10 mouse cellular contexts compared by ENCODE assay signal in the genomic region with DNA sequence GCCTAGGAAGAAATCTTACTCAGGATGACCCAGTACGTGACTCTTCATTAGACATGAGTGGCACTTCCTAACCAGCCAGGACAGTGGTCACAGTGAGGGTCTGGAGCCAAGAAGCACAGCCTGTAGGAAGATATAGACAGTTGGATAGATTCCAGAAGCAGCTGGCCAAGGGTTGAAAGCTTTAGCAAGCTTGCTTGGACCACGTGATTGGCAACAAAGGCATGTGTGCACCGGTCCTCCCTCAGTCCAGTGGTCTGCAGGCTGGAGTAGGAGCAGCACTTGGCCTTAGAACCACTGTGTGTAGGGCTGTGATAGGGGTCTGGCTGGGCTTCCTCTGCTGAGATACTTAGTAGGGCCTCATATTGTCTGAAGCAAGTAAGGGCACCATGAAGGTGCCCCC.
DNase-seq lines count a peak whose midpoint lies in the region; ATAC-seq lines count a peak whose summit lies in the region.
"Had no signal": no experiment of that assay in that cellular context is flagged by ENCODE, and none has a peak within 500 bp of the region (broad histone marks: within the 10 kb centered on the region; RNA-seq: fewer than 3 reads in every experiment).

No protein-coding gene starts in this region.

- WGBS in heart, embryonic 15.5 days: 26% methylated on average over 3 of the region's 3 CpGs
- WGBS in heart, embryonic 11.5 days (ENCODE audit: insufficient replicate concordance): 44% methylated on average over 3 of the region's 3 CpGs
- WGBS in midbrain, embryonic 13.5 days: 71% methylated on average over 3 of the region's 3 CpGs
- WGBS in midbrain, embryonic 15.5 days: 64% methylated on average over 3 of the region's 3 CpGs
- 72% methylated on average over 3 of the region's 3 CpGs for WGBS in embryonic facial prominence, embryonic 11.5 days

- no peak overlapping the region for H3K4me2 ChIP-seq in heart, embryonic 15.5 days
- no peak overlapping the region for H3K4me2 ChIP-seq in heart, embryonic 11.5 days
- H3K4me2 ChIP-seq in midbrain, embryonic 13.5 days (replicated peaks): no peak overlapping the region
- no peak overlapping the region for H3K4me2 ChIP-seq in midbrain, embryonic 15.5 days
- H3K4me2 ChIP-seq in embryonic facial prominence, embryonic 11.5 days (ENCODE audit: low read depth, low read length): no peak overlapping the region
- H3K4me2 ChIP-seq: midbrain, embryonic 12.5 days had no signal

- no peaks in the 10 kb centered on the region for H3K36me3 ChIP-seq in heart, embryonic 15.5 days
- no peaks in the 10 kb centered on the region for H3K36me3 ChIP-seq in heart, embryonic 11.5 days (ENCODE audit: control insufficient read depth, insufficient read depth, low read length)
- no peaks in the 10 kb centered on the region for H3K36me3 ChIP-seq in midbrain, embryonic 13.5 days
- H3K36me3 ChIP-seq in midbrain, embryonic 15.5 days (replicated peaks): no peaks in the 10 kb centered on the region
- H3K36me3 ChIP-seq in embryonic facial prominence, embryonic 11.5 days (replicated peaks; ENCODE audit: control insufficient read depth, insufficient read depth, low read depth, low read length): no peaks in the 10 kb centered on the region
- H3K36me3 ChIP-seq: midbrain, embryonic 12.5 days had no signal

- H3K27ac ChIP-seq in heart, embryonic 15.5 days: no peak overlapping the region
- H3K27ac ChIP-seq in heart, embryonic 11.5 days (ENCODE audit: low read depth, low read length): no peak overlapping the region
- no peak overlapping the region for H3K27ac ChIP-seq in midbrain, embryonic 13.5 days
- no peak overlapping the region for H3K27ac ChIP-seq in midbrain, embryonic 15.5 days
- no peak overlapping the region for H3K27ac ChIP-seq in embryonic facial prominence, embryonic 11.5 days (replicated peaks; ENCODE audit: low read depth, low read length)
- H3K27ac ChIP-seq: macrophage; midbrain, embryonic 12.5 days had no signal

- peaks cover 8% of the 10 kb centered on the region for H3K4me1 ChIP-seq in heart, embryonic 15.5 days (replicated peaks)
- H3K4me1 ChIP-seq in heart, embryonic 11.5 days (ENCODE audit: control insufficient read depth, insufficient read depth, low read length): no peaks in the 10 kb centered on the region
- peaks cover 4% of the 10 kb centered on the region; the same call in 1 of the 2 replicates for H3K4me1 ChIP-seq in midbrain, embryonic 13.5 days (replicated peaks)
- H3K4me1 ChIP-seq in midbrain, embryonic 15.5 days: no peaks in the 10 kb centered on the region
- no peaks in the 10 kb centered on the region for H3K4me1 ChIP-seq in embryonic facial prominence, embryonic 11.5 days (ENCODE audit: control insufficient read depth, insufficient read depth, low read length)

- no peaks in the 10 kb centered on the region for H3K9me3 ChIP-seq in heart, embryonic 15.5 days (replicated peaks)
- no peaks in the 10 kb centered on the region for H3K9me3 ChIP-seq in heart, embryonic 11.5 days (replicated peaks; ENCODE audit: control insufficient read depth, low read length)
- no peaks in the 10 kb centered on the region for H3K9me3 ChIP-seq in midbrain, embryonic 13.5 days
- no peaks in the 10 kb centered on the region for H3K9me3 ChIP-seq in midbrain, embryonic 15.5 days
- H3K9me3 ChIP-seq in embryonic facial prominence, embryonic 11.5 days (replicated peaks; ENCODE audit: control insufficient read depth, low read length): no peaks in the 10 kb centered on the region
- H3K9me3 ChIP-seq: midbrain, embryonic 12.5 days had no signal

- H3K4me3 ChIP-seq in heart, embryonic 15.5 days: no peak overlapping the region
- H3K4me3 ChIP-seq in heart, embryonic 11.5 days (ENCODE audit: low read depth, low read length): no peak overlapping the region
- no peak overlapping the region for H3K4me3 ChIP-seq in midbrain, embryonic 13.5 days (replicated peaks)
- no peak overlapping the region for H3K4me3 ChIP-seq in midbrain, embryonic 15.5 days
- H3K4me3 ChIP-seq in embryonic facial prominence, embryonic 11.5 days (ENCODE audit: low read depth, low read length): no peak overlapping the region
- H3K4me3 ChIP-seq: midbrain, embryonic 12.5 days had no signal

- H3K27me3 ChIP-seq in heart, embryonic 15.5 days: no peaks in the 10 kb centered on the region
- no peaks in the 10 kb centered on the region for H3K27me3 ChIP-seq in heart, embryonic 11.5 days (ENCODE audit: control insufficient read depth, insufficient read depth, low read length)
- no peaks in the 10 kb centered on the region for H3K27me3 ChIP-seq in midbrain, embryonic 13.5 days
- no peaks in the 10 kb centered on the region for H3K27me3 ChIP-seq in midbrain, embryonic 15.5 days (replicated peaks)
- no peaks in the 10 kb centered on the region for H3K27me3 ChIP-seq in embryonic facial prominence, embryonic 11.5 days (ENCODE audit: control insufficient read depth, insufficient read depth, low read length)
- H3K27me3 ChIP-seq: midbrain, embryonic 12.5 days had no signal

- 0 out of 2 replicates have a peak, but pooled peaks have one; percentile 50 for ATAC-seq in heart, embryonic 15.5 days (replicated peaks; ENCODE audit: insufficient number of reproducible peaks, insufficient read depth, low FRiP score, low read depth)
- ATAC-seq in heart, embryonic 11.5 days (replicated peaks; ENCODE audit: insufficient number of reproducible peaks, low FRiP score, low TSS enrichment): no peak
- 0 out of 2 replicates have a peak, but pooled peaks have one; percentile 34 for ATAC-seq in midbrain, embryonic 13.5 days
- no peak for ATAC-seq in midbrain, embryonic 15.5 days (replicated peaks)
- 0 out of 2 replicates have a peak, but pooled peaks have one; percentile 63 for ATAC-seq in embryonic facial prominence, embryonic 11.5 days (replicated peaks; ENCODE audit: insufficient number of reproducible peaks, low FRiP score, low TSS enrichment, low read depth)

- DNase-seq in kidney, postnatal 14 days: peak; percentile 12
- DNase-seq in kidney, postnatal 36 days: no peak
- no peak for DNase-seq in embryonic facial prominence, embryonic 11.5 days (ENCODE audit: low spot score)
- DNase-seq: thymus, adult 18-20 months had no signal

- H3K9ac ChIP-seq in heart, embryonic 15.5 days: no peak overlapping the region
- no peak overlapping the region for H3K9ac ChIP-seq in heart, embryonic 11.5 days (ENCODE audit: low read depth, low read length)
- H3K9ac ChIP-seq in midbrain, embryonic 13.5 days (replicated peaks): no peak overlapping the region
- no peak overlapping the region for H3K9ac ChIP-seq in midbrain, embryonic 15.5 days
- no peak overlapping the region for H3K9ac ChIP-seq in embryonic facial prominence, embryonic 11.5 days (replicated peaks; ENCODE audit: low read length)
- H3K9ac ChIP-seq: midbrain, embryonic 12.5 days had no signal

Comparison
In these comparisons a context has a peak if more than half of its experiments do, and no peak if none do; other contexts are left out.
1. ATAC-seq: peak in heart, embryonic 15.5 days (single experiment), midbrain, embryonic 13.5 days (single experiment) and embryonic facial prominence, embryonic 11.5 days (single experiment); none in heart, embryonic 11.5 days (single experiment) and midbrain, embryonic 15.5 days (single experiment).